Mouse (Mus musculus) limb, embryonic 11.5 days (tissue): ENCODE data around the gene U2af1l4. TPM values are rescaled to one million over a fixed set of nuclear protein-coding genes. Genes with fewer than 3 reads are reported as not detected.

ENCODE experiments used
- ATAC-seq: fragments of 200-750 bp; cut with Nextera tagmentation; 2 replicates; pipeline ENCODE4 v1.8.0; 2017; ENCODE audit warnings: low read depth; ENCODE audit not compliant: insufficient number of reproducible peaks, low FRiP score, low TSS enrichment
- DNase-seq: peaks from one replicate; pipeline ENCODE4 v3.0.0-alpha.2; 2015; ENCODE audit warnings: low spot score
- H3K27ac ChIP-seq: fragments of 300-500 bp; sonication (generic); replicated peaks from 2 replicates; pipeline ENCODE4 v1.5.1; 2014; ENCODE audit warnings: low read depth, mild to moderate bottlenecking, low read length
- H3K27me3 ChIP-seq: fragments of 300-500 bp; sonication (generic); 2 replicates; pipeline ENCODE4 v1.6.1; 2014; ENCODE audit warnings: mild to moderate bottlenecking, low read length, mixed read lengths; ENCODE audit not compliant: control insufficient read depth, insufficient read depth
- H3K36me3 ChIP-seq: fragments of 300-500 bp; sonication (generic); 2 replicates; pipeline ENCODE4 v1.6.1; 2014; ENCODE audit warnings: mild to moderate bottlenecking, low read length, moderate library complexity, mixed read lengths; ENCODE audit not compliant: control insufficient read depth, insufficient read depth
- H3K4me1 ChIP-seq: fragments of 300-500 bp; sonication (generic); 2 replicates; pipeline ENCODE4 v1.6.1; 2014; ENCODE audit warnings: low read length, mixed read lengths; ENCODE audit not compliant: control insufficient read depth, insufficient read depth
- H3K4me2 ChIP-seq: fragments of 300-500 bp; sonication (generic); 2 replicates; pipeline ENCODE4 v1.6.1; 2014; ENCODE audit warnings: low read depth, mild to moderate bottlenecking, moderate library complexity; ENCODE audit not compliant: severe bottlenecking
- H3K4me3 ChIP-seq: fragments of 300-500 bp; sonication (generic); 2 replicates; pipeline ENCODE4 v1.5.1; 2014; ENCODE audit warnings: low read depth, low read length
- H3K9ac ChIP-seq: fragments of 300-500 bp; sonication (generic); 2 replicates; pipeline ENCODE4 v1.6.1; 2014; ENCODE audit warnings: mild to moderate bottlenecking, low read length
- H3K9me3 ChIP-seq: fragments of 300-500 bp; sonication (generic); 2 replicates; pipeline ENCODE4 v1.6.1; 2016; ENCODE audit warnings: low read length; ENCODE audit not compliant: control insufficient read depth
- WGBS: fragments of 180-500 bp; shearing (Covaris S2); extraction: QIAGEN DNeasy Blood & Tissue Kit; methylation state at CpG from one replicate; pipeline ENCODE4 v1.1.7; 2014; 5-methylcytosine and 5-hydroxymethylcytosine counted together
- polyA plus RNA-seq: library from polyadenylated mRNA; unstranded; fragments of >200 nt; fragmentation: Nextera tagmentation; extraction: Ambion mirVana; gene quantifications from 2 replicates; pipeline ENCODE4 v1.2.1, GENCODE M21; 2014

The U2af1l4 gene
- polyA plus RNA-seq, 1 experiment from 2014 or later = 100 TPM

DNA sequence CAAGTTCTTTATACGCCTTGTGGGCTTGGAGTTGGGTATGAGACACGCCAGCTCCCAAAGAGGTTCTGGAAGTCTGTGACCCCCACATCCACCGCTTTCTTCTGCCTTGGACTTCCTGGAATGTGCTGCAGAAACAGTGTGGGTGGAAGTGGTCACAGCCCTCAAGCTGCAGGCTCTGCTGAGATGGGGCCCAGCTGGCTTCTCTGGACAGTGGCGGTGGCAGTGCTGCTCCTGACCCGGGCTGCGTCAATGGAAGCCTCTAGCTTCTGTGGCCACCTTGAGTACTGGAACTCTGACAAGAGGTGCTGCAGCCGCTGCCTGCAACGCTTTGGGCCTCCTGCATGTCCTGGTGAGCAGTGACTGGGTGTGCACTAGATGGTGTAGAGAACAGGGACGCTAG lies 2.9 kb downstream of the U2af1l4 start:
- ATAC-seq (no peak), DNase-seq (no peak)
- Histone ChIP-seq H3K4me2 (no peak overlapping the region), H3K27me3 (no peaks in the 10 kb centered on the region), H3K27ac (no peak overlapping the region), H3K9me3 (no peaks in the 10 kb centered on the region), H3K4me1 (peaks cover 6% of the 10 kb centered on the region; the same call in 1 of the 2 replicates), H3K4me3 (no peak overlapping the region), H3K36me3 (peaks cover 19% of the 10 kb centered on the region), H3K9ac (no peak overlapping the region)
- 90% methylated on average over 9 of the region's 9 CpGs for WGBS

DNA sequence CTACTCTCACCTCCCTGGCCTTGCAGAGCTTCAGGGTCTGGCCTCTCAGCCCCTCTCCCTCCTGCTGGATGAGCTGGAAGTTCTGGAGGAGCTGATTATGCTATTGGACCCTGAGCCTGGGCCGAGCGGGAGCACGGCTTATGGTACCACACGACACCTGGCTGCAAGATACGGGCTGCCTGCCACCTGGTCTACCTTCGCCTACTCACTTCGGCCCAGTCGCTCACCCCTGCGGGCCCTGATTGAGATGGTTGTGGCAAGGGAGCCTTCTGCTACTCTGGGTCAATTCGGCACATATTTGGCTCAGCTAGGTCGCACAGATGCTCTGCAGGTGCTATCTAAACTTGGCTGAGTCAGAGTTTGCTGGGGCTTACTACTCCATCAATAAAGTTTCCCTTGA lies 4.5 kb downstream of the U2af1l4 start:
- H3K9me3 ChIP-seq = no peaks in the 10 kb centered on the region
- no peak overlapping the region for H3K27ac ChIP-seq
- H3K4me1 ChIP-seq = peaks cover 6% of the 10 kb centered on the region; the same call in 1 of the 2 replicates
- no peak overlapping the region for H3K9ac ChIP-seq
- H3K4me3 ChIP-seq = no peak overlapping the region
- no peak overlapping the region for H3K4me2 ChIP-seq
- ATAC-seq (no peak), DNase-seq (no peak)
- 93% methylated on average over 11 of the region's 11 CpGs for WGBS
- no peaks in the 10 kb centered on the region for H3K27me3 ChIP-seq
- peaks cover 26% of the 10 kb centered on the region for H3K36me3 ChIP-seq

DNA sequence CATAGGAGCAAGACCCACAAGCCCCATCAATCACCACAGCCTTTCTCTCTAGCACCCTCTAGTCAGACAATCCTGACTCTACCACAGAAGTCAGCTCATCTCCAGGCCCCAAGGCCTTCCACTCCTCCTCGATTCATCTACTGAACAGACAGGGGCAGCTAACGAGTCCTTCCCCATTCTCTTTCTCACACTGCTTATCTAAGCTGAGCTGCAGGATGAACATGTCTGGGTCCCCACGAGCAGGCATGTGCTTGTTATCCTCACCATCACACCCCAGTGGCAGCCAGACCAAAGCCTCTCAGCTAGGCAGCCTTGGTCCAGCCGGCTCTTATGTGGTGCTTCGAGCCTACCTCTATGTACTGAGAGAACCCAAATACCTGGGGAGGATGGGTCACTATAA lies 9.3 kb downstream of the U2af1l4 start:
- Histone ChIP-seq H3K9ac (no peak overlapping the region), H3K4me2 (no peak overlapping the region), H3K36me3 (peaks cover 61% of the 10 kb centered on the region), H3K4me1 (no peaks in the 10 kb centered on the region), H3K9me3 (no peaks in the 10 kb centered on the region), H3K4me3 (no peak overlapping the region), H3K27ac (no peak overlapping the region), H3K27me3 (no peaks in the 10 kb centered on the region)
- DNase-seq = no peak
- ATAC-seq = no peak
- 92% methylated on average over 5 of the region's 5 CpGs for whole genome bisulfite sequencing

DNA sequence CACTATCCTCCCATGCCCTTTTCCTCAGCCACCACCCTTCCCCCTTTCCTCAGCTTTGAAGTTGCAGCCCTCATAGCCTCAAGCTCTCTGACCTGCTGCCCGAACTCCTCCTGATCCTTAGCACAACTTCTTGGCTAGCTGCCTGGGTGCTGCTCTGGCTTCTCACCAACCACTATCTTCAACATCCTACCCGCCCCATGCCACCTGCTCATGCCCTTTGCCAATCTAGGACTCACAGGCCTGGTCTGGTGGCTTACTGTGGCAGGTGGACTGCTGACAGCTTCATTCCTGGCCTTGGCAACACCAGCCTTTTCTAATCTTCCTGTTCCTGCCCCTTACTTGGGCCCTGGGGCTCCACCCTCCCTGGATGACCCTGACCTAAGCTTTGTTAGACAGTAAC lies 9.9 kb downstream of the U2af1l4 start:
- 86% methylated on average over 2 of the region's 2 CpGs for WGBS
- Histone ChIP-seq H3K4me1 (no peaks in the 10 kb centered on the region), H3K27ac (no peak overlapping the region), H3K36me3 (peaks cover 67% of the 10 kb centered on the region), H3K27me3 (no peaks in the 10 kb centered on the region), H3K4me2 (no peak overlapping the region), H3K4me3 (no peak overlapping the region), H3K9me3 (no peaks in the 10 kb centered on the region), H3K9ac (no peak overlapping the region)
- ATAC-seq = no peak
- DNase-seq = no peak

DNA sequence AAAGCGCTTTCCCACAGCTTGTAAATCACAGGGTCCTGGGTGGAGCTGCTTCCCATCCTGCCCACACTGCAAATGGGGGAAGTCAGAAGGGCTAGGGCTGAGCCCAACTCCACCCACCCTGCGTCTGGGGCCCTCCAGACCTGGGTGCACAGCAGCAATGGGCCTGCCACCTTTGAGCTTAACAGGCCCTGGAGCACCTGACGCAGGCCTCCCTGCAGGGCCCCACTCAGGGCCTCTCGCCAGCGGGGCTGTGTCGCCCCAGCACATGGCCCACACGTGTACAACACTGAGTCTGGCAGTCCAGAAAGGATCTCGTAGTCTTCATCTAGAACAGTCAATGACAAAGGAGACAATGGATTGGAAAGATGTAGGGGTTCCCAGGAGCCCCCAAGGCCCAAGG lies 16.8 kb downstream of the U2af1l4 start:
- DNase-seq (no peak), ATAC-seq (no peak)
- 0 out of 2 replicates have a peak overlapping the region, but pooled peaks have one; percentile 2 for H3K4me3 ChIP-seq
- H3K4me2 ChIP-seq = no peak overlapping the region
- no peaks in the 10 kb centered on the region for H3K27me3 ChIP-seq
- H3K27ac ChIP-seq = no peak overlapping the region
- no peak overlapping the region for H3K9ac ChIP-seq
- H3K9me3 ChIP-seq = no peaks in the 10 kb centered on the region
- WGBS = 90% methylated on average over 8 of the region's 8 CpGs
- no peaks in the 10 kb centered on the region for H3K4me1 ChIP-seq
- H3K36me3 ChIP-seq = peaks cover 73% of the 10 kb centered on the region

DNA sequence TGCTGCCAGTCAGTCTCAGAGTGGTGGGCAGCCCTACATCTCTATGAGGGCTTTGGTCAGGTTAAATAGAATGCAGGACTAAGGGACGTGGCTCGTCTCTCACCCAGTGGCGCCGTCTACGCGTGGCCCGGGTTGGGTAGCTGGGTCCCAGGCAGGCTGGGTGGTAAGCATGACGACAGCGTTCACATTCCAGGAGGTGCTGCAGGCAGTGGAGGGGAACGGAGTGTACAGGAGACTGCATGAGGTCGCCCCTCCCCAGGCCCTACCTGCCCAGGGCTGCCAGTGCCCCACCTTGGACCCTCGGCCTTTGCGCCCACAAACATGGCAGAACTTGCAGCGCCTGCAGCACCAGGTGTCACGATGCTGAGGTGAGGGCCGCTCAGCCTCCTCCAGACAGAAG lies 18.4 kb downstream of the U2af1l4 start:
- Histone ChIP-seq H3K4me2 (no peak overlapping the region), H3K36me3 (peaks cover 68% of the 10 kb centered on the region), H3K4me1 (no peaks in the 10 kb centered on the region), H3K4me3 (no peak overlapping the region), H3K9ac (no peak overlapping the region), H3K27me3 (no peaks in the 10 kb centered on the region), H3K9me3 (no peaks in the 10 kb centered on the region), H3K27ac (no peak overlapping the region)
- DNase-seq (no peak), ATAC-seq (no peak)
- WGBS = 95% methylated on average over 16 of the region's 16 CpGs

DNA sequence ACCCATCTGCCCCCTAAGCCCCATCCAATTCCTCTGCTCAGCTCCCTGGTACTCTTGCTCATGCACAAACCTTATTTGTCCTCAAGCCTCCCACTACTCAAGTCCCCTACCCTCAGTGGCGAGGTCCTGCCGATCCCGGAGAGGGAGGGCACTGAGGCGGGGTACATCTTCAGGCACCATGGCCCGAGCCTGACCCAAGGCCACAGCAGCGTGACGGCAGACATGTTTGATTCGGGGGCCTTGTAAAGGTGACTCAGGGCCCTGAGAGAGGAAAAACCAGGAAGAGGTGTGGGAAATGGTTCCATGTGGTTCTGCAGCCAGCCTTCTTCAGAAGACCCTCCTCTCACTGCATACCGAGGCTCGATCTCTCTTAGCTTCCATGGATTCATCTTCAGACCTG lies 21.2 kb downstream of the U2af1l4 start:
- Histone ChIP-seq H3K27ac (no peak overlapping the region), H3K27me3 (no peaks in the 10 kb centered on the region), H3K4me2 (no peak overlapping the region), H3K36me3 (peaks cover 51% of the 10 kb centered on the region), H3K9me3 (no peaks in the 10 kb centered on the region), H3K4me1 (peaks cover 6% of the 10 kb centered on the region), H3K4me3 (no peak overlapping the region), H3K9ac (no peak overlapping the region)
- no peak for DNase-seq
- no peak for ATAC-seq
- 94% methylated on average over 10 of the region's 10 CpGs for WGBS

DNA sequence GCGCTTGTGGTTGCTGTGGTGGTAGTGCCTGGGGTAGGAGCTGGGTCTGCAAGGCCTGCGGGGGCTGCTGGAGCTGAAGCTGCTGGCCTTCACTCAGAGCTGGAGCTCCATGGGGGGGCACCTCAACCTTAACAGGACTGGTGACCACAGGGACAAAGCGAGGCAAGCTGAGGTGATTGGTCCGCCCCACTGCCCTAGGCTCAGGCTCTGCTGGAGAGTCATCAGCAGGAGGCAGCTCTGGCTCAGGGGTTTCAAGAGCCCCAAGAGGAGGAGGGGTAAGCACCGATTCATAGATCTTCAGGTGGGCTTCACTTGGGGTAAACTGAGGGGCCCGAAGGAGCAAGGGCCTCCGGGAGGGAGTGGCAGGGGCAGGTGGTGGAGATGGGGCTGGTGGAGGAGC lies 22.1 kb downstream of the U2af1l4 start:
- no peak for ATAC-seq
- Histone ChIP-seq H3K36me3 (peaks cover 44% of the 10 kb centered on the region), H3K27ac (no peak overlapping the region), H3K9me3 (no peaks in the 10 kb centered on the region), H3K9ac (no peak overlapping the region), H3K4me1 (peaks cover 11% of the 10 kb centered on the region), H3K27me3 (no peaks in the 10 kb centered on the region), H3K4me3 (no peak overlapping the region; the same call in 1 of the 2 replicates), H3K4me2 (no peak overlapping the region)
- WGBS = 93% methylated on average over 7 of the region's 7 CpGs
- DNase-seq = no peak

DNA sequence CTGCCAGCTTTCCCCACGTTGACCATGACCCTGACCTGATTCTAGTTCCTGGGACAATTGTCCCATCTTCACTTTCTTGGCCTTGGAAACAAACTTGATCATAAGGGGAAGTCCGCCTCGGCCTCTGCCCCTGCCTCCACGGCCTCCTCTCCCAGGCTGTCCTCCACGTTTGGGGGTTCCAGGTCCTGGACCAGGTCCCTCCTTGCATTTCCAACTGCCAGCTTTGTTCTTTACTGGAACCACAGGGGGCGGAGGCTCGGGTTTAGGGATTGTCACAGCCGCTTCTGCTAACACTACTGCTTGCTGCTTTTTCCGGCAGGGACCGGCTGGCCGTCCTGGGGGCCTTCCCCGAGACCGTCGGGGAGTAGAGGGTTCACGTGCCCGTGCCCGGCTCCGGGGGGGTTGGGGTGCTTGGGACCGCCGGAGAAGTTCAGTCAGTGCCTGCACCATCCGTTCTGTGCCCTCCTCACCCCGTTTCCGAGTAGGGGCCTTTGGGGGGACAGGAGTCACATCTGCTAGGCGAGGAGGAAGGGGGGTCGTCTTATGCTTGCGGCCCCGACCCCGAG lies 23.4 kb downstream of the U2af1l4 start:
- Histone ChIP-seq H3K9ac (no peak overlapping the region), H3K36me3 (peaks cover 35% of the 10 kb centered on the region), H3K4me3 (0 out of 2 replicates have a peak overlapping the region, but pooled peaks have one; percentile 6), H3K27me3 (no peaks in the 10 kb centered on the region), H3K4me2 (no peak overlapping the region), H3K9me3 (no peaks in the 10 kb centered on the region), H3K27ac (no peak overlapping the region), H3K4me1 (peaks cover 11% of the 10 kb centered on the region)
- 92% methylated on average over 28 of the region's 28 CpGs for WGBS
- DNase-seq (no peak), ATAC-seq (no peak)
